Mouse (Mus musculus) adrenal gland, postnatal 4 days (tissue): ENCODE measurements at regions not wholly inside any gene's neighbourhood (a gene's known extent, or its start where the extent isn't known, plus 50 kb on each side); places are given as distances from the start of the nearest gene placed in this dataset.

ENCODE experiments used
- DNase-seq, 2 experiments: peaks; one replicate each; pipeline ENCODE4 v3.0.0; 2021 to 2022; ENCODE audit warnings: low spot score in 2 of 2, mixed read lengths in 2 of 2

- no peak for DNase-seq
Observed at GRCm38 (mm10) chr1:153962161-153962720, 62.2 kb upstream of the Teddm2 start.

- no peak for DNase-seq
Observed at GRCm38 (mm10) chr1:153963744-153964342, 63.8 kb upstream of the Teddm2 start.

- no peak for DNase-seq
Observed at GRCm38 (mm10) chr1:153969401-153969800, 69.4 kb upstream of the Teddm2 start.

- no peak for DNase-seq
Observed at GRCm38 (mm10) chr1:153974300-153974699, 74.3 kb upstream of the Teddm2 start.

- DNase-seq = no peak
Observed at GRCm38 (mm10) chr1:153977963-153978726, 78.1 kb upstream of the Teddm2 start.

- DNase-seq = no peak
Observed at GRCm38 (mm10) chr1:153980886-153981285, 80.9 kb upstream of the Teddm2 start.

GRCm38 (mm10) chr1:153985595-153985994 lies 85.6 kb upstream of the Teddm2 start:
- no peak for DNase-seq

- DNase-seq = no peak
Observed at GRCm38 (mm10) chr1:153986632-153987031, 86.6 kb upstream of the Teddm2 start.

- DNase-seq = no peak
Observed at GRCm38 (mm10) chr1:153988297-153988696, 88.3 kb upstream of the Teddm2 start.

- no peak for DNase-seq
Observed at GRCm38 (mm10) chr1:153990651-153991435, 90.8 kb upstream of the Teddm2 start.

GRCm38 (mm10) chr1:153992466-153992865 lies 92.4 kb upstream of the Teddm2 start:
- no peak for DNase-seq

GRCm38 (mm10) chr1:153994871-153995270 lies 94.8 kb upstream of the Teddm2 start:
- DNase-seq = no peak

GRCm38 (mm10) chr1:153997201-153998181 lies 97.5 kb upstream of the Teddm2 start:
- DNase-seq = no peak

- DNase-seq = no peak
Observed at GRCm38 (mm10) chr1:153999776-154000175, 99.7 kb upstream of the Teddm2 start.

GRCm38 (mm10) chr1:154003669-154004068 lies 103.6 kb upstream of the Teddm2 start:
- no peak for DNase-seq

GRCm38 (mm10) chr1:154004647-154005046 lies 104.6 kb upstream of the Teddm2 start:
- DNase-seq = no peak

GRCm38 (mm10) chr1:154006055-154006454 lies 106.0 kb upstream of the Teddm2 start:
- no peak for DNase-seq

GRCm38 (mm10) chr1:154007440-154007839 lies 107.4 kb upstream of the Teddm2 start:
- no peak for DNase-seq

GRCm38 (mm10) chr1:154008593-154009310 lies 108.7 kb upstream of the Teddm2 start:
- DNase-seq = no peak

GRCm38 (mm10) chr1:154010681-154011080 lies 110.7 kb upstream of the Teddm2 start:
- DNase-seq = no peak
